Mouse (Mus musculus) myocyte (in vitro differentiated cells): ENCODE results near the gene Galnt6. TPM values are rescaled to one million over a fixed set of nuclear protein-coding genes. Genes with fewer than 3 reads are reported as not detected.

Source experiments
- H3K27me3 ChIP-seq: one replicate; pipeline ENCODE4 v1.6.1; 2011; ENCODE audit not compliant: control insufficient read depth, insufficient read depth, insufficient read length
- H3K36me3 ChIP-seq: one replicate; pipeline ENCODE4 v1.6.1; 2011; ENCODE audit not compliant: control insufficient read depth, insufficient read depth
- H3K4me2 ChIP-seq: one replicate; pipeline ENCODE4 v1.6.1; 2011; ENCODE audit warnings: low read depth, control low read depth
- H3K4me3 ChIP-seq: one replicate; pipeline ENCODE4 v1.5.1; 2011; ENCODE audit warnings: mild to moderate bottlenecking, control low read depth, moderate library complexity
- H3K79me2 ChIP-seq: one replicate; pipeline ENCODE4 v1.6.1; 2011; ENCODE audit not compliant: control insufficient read depth, insufficient read depth
- H3ac ChIP-seq: one replicate; pipeline ENCODE4 v1.6.1; 2011; ENCODE audit not compliant: control insufficient read depth, insufficient read length
- CEBPB ChIP-seq: IDR thresholded peaks from 2 replicates; pipeline ENCODE4 v1.6.1; 2011; ENCODE audit warnings: mild to moderate bottlenecking, moderate library complexity; ENCODE audit not compliant: poor library complexity, insufficient read depth, severe bottlenecking
- E2F4 ChIP-seq: IDR thresholded peaks from one replicate; pipeline ENCODE4 v1.6.1; 2011; ENCODE audit warnings: mild to moderate bottlenecking, control low read depth, moderate library complexity; ENCODE audit not compliant: insufficient read depth
- MAX ChIP-seq: IDR thresholded peaks from one replicate; pipeline ENCODE4 v1.6.1; 2011; ENCODE audit warnings: low read depth, mild to moderate bottlenecking, control low read depth
- MYOD1 ChIP-seq, 3 experiments: IDR thresholded peaks; one replicate each; pipeline ENCODE4 v1.6.1; 2011; ENCODE audit warnings: control low read depth in 2 of 3, low read depth in 2 of 3, mild to moderate bottlenecking in 2 of 3, moderate library complexity in 1 of 3; ENCODE audit not compliant: insufficient read length in 2 of 3, control insufficient read depth in 1 of 3
- MYOG ChIP-seq, 3 experiments: IDR thresholded peaks; one replicate each; pipeline ENCODE4 v1.6.1; 2011; ENCODE audit warnings: control low read depth in 2 of 3, low read depth in 2 of 3, mild to moderate bottlenecking in 2 of 3; ENCODE audit not compliant: insufficient read length in 2 of 3, control insufficient read depth in 1 of 3, insufficient read depth in 1 of 3
- POLR2A ChIP-seq: IDR thresholded peaks from one replicate; pipeline ENCODE4 v1.6.1; 2011; ENCODE audit warnings: low read depth, mild to moderate bottlenecking, control low read depth, moderate library complexity; ENCODE audit not compliant: insufficient read length
- POLR2AphosphoS2 ChIP-seq: IDR thresholded peaks from one replicate; pipeline ENCODE4 v1.6.1; 2011; ENCODE audit warnings: low read depth, control low read depth; ENCODE audit not compliant: insufficient read length
- REST ChIP-seq: IDR thresholded peaks from one replicate; pipeline ENCODE4 v1.6.1; 2011; ENCODE audit warnings: mild to moderate bottlenecking, control low read depth, moderate library complexity; ENCODE audit not compliant: insufficient read depth, insufficient read length
- SRF ChIP-seq: IDR thresholded peaks from one replicate; pipeline ENCODE4 v1.6.1; 2011; ENCODE audit warnings: low read depth; ENCODE audit not compliant: control insufficient read depth, insufficient read length
- TCF12 ChIP-seq: IDR thresholded peaks from one replicate; pipeline ENCODE4 v1.6.1; 2011; ENCODE audit warnings: mild to moderate bottlenecking, control low read depth; ENCODE audit not compliant: poor library complexity, insufficient read depth, severe bottlenecking
- TCF3 ChIP-seq: IDR thresholded peaks from one replicate; pipeline ENCODE4 v1.6.1; 2011; ENCODE audit warnings: low read depth, control low read depth; ENCODE audit not compliant: insufficient read length
- USF1 ChIP-seq: IDR thresholded peaks from one replicate; pipeline ENCODE4 v1.6.1; 2011; ENCODE audit warnings: low read depth, mild to moderate bottlenecking, control low read depth, moderate library complexity
- polyA plus RNA-seq: library from polyadenylated mRNA; unstranded; fragments of >200 nt; fragmentation: generic; extraction: Trizol; gene quantifications from one replicate; pipeline ENCODE4 v1.2.1, GENCODE M21; 2012; ENCODE audit warnings: missing spikeins

Gene Galnt6
- polyA plus RNA-seq, 1 experiment = 26.0 TPM

DNA sequence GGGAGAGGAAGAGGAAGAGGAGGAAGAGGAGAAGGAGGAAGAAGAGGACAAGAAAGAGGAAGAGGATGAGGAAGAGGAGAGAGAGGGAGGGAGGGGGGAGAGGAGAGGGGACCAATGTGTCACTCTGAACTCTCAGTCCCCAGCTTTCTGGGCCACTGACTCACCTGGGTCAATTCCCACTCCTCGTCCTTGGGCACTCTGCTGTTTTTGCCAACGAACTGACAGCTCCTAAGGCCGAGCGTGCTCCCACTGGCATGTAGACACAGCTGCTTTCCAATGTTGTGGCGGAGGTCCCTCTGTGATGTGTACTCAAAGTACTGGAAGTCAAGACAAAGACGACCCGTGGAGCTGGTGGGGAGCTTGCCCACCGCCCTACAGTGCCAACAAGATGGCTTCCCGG lies 34.8 kb downstream of the Galnt6 start:
- no peak for TF ChIP-seq CEBPB
- no peak for TF ChIP-seq MYOG (IDR thresholded peaks at IDR 0.05; ENCODE audit: control insufficient read depth in 1 of 3, insufficient read depth in 1 of 3, insufficient read length in 2 of 3, low read depth in 2 of 3)
- no peak for TF ChIP-seq TCF3
- no peak for TF ChIP-seq REST
- no peak for TF ChIP-seq MAX
- no peak for TF ChIP-seq POLR2A
- no peak for TF ChIP-seq POLR2AphosphoS2
- no peak for TF ChIP-seq USF1
- no peak for TF ChIP-seq E2F4
- no peak for TF ChIP-seq MYOD1 (IDR thresholded peaks at IDR 0.05; ENCODE audit: control insufficient read depth in 1 of 3, insufficient read length in 2 of 3, low read depth in 2 of 3)
- no peak for TF ChIP-seq TCF12
- no peak for TF ChIP-seq SRF
- no peak overlapping the region for H3K4me3 ChIP-seq
- H3K27me3 ChIP-seq = no peaks in the 10 kb centered on the region
- no peaks in the 10 kb centered on the region for H3K36me3 ChIP-seq
- no peak overlapping the region for H3ac ChIP-seq
- H3K4me2 ChIP-seq = no peak overlapping the region
- no peaks in the 10 kb centered on the region for H3K79me2 ChIP-seq

DNA sequence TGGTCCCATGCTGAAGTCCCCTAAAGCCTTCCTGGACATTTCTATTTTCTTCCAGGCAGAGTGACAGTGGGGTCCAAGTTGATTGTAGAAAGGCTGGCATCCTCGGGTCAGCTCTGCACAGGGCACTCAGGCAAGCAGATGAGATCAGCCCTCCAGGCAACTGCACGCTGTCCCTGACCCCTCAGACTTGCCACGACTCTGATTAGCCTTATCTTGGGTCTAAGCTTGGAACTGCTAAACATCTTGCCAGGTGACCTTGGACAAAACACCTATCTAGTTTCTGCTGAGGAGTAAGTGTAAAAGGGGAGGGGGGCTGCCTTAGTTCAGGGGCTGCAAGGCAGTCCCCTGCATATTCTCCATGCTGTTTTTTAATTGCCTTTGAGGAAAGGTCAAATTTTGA lies 37.2 kb downstream of the Galnt6 start:
- H3K4me3 ChIP-seq = no peak overlapping the region
- no peaks in the 10 kb centered on the region for H3K79me2 ChIP-seq
- H3K27me3 ChIP-seq = no peaks in the 10 kb centered on the region
- no peak for TF ChIP-seq E2F4
- no peak for TF ChIP-seq MYOD1 (IDR thresholded peaks at IDR 0.05; ENCODE audit: control insufficient read depth in 1 of 3, insufficient read length in 2 of 3, low read depth in 2 of 3)
- no peak overlapping the region for H3ac ChIP-seq
- no peak overlapping the region for H3K4me2 ChIP-seq
- H3K36me3 ChIP-seq = no peaks in the 10 kb centered on the region

DNA sequence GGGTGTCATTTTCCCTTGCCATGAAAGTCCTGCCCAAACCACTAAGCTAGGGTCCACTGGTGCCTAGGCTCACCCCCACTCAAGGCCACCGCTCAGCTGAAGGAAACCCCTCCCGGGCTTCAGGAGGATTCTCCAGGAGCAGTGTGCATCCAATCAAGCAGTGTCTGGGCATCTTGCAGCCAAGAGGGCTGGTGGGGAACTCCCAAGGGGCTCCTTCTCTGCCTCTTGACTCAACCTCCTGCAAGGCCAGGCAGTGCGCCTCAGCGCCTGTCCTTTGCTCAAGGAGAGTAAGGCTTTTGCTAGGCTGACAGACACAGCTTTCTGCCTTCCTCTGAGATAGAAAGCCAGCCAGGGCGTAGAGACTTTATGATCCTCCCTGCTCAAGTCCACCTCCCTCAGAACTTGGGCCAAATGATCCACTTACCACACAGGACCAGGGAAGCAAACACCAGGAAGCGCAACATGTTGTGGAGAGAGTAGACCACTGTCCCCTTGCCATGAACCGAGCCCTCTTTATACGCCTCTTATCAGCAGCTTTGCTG lies 41.7 kb downstream of the Galnt6 start, which contains the start of gene Cela1:
TSS of gene Cela1 (minus strand) at position 492 of the 542 bp plus-strand sequence.
- Histone ChIP-seq H3K4me2 (peak within 1 kb of the TSS; percentile 94), H3K36me3 (no peaks in the 10 kb centered on the region), H3ac (no peak within 1 kb of the TSS), H3K4me3 (peak within 1 kb of the TSS; percentile 24), H3K27me3 (no peaks in the 10 kb centered on the region), H3K79me2 (no peaks in the 10 kb centered on the region)
- TF ChIP-seq MYOD1 (IDR thresholded peaks at IDR 0.05; ENCODE audit: control insufficient read depth in 1 of 3, insufficient read length in 2 of 3, low read depth in 2 of 3) (no peak), CEBPB (peak; percentile 41; the same call in 1 of the 2 replicates)

DNA sequence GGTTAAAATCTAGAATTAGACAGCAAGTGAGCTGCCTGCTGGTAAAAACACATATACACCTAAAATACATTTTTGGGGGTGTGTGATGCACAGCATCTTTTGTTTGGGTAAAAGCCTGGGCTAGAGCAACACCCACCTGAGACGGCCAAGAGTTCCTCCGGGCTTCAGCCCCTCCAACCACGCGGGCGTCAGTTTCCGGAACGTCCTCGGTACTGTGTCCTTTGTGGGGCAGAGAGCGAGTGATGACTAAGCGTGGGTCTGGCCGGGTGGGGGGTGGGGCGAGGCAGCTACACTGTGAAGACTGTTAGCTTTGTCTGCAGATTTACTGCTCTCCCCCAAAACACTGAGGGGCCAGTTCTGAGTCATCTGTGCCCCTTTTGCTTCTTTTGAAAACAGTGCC lies 42.2 kb downstream of the Galnt6 start:
- TF ChIP-seq MYOG (IDR thresholded peaks at IDR 0.05; ENCODE audit: control insufficient read depth in 1 of 3, insufficient read depth in 1 of 3, insufficient read length in 2 of 3, low read depth in 2 of 3) = peak in 1 of 3 experiments; percentile 7
- peak; percentile 54 for TF ChIP-seq POLR2A
- peak; percentile 13 for TF ChIP-seq USF1
- no peak for TF ChIP-seq CEBPB
- H3K4me2 ChIP-seq = peak overlapping the region; percentile 94

DNA sequence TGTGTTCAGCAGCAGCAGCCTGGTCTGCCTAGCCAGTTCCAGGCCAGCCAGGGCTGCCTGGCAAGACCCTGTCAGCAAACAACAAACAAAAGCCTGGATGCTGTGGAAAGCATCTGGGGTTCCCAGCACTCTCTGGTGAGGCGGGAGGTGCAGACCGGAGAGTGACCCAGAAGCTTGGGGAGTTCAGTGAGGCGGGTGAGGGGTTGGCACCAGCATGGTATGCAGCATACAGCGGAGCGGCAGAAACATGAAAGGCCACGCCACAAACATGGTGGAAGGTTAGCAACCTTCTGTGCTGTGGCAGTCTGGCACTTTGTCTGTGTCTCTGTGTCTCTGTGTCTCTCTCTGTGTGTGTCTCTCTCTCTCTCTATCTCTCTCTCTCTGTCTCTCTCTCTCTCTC lies 42.7 kb downstream of the Galnt6 start:
- Histone ChIP-seq H3ac (no peak overlapping the region), H3K79me2 (no peaks in the 10 kb centered on the region), H3K4me3 (peak overlapping the region; percentile 24), H3K27me3 (no peaks in the 10 kb centered on the region), H3K36me3 (no peaks in the 10 kb centered on the region), H3K4me2 (peak overlapping the region; percentile 94)
- TF ChIP-seq MAX (no peak), TCF3 (no peak), MYOG (IDR thresholded peaks at IDR 0.05; ENCODE audit: control insufficient read depth in 1 of 3, insufficient read depth in 1 of 3, insufficient read length in 2 of 3, low read depth in 2 of 3) (no peak), POLR2AphosphoS2 (no peak), TCF12 (no peak), MYOD1 (IDR thresholded peaks at IDR 0.05; ENCODE audit: control insufficient read depth in 1 of 3, insufficient read length in 2 of 3, low read depth in 2 of 3) (no peak), REST (no peak), E2F4 (no peak), USF1 (no peak)

More for the DNA sequence above, 42.2 kb downstream of the Galnt6 start:
- H3K79me2 ChIP-seq = no peaks in the 10 kb centered on the region
- H3K4me3 ChIP-seq = peak overlapping the region; percentile 24
- no peak overlapping the region for H3ac ChIP-seq
- no peaks in the 10 kb centered on the region for H3K36me3 ChIP-seq
- no peaks in the 10 kb centered on the region for H3K27me3 ChIP-seq

DNA sequence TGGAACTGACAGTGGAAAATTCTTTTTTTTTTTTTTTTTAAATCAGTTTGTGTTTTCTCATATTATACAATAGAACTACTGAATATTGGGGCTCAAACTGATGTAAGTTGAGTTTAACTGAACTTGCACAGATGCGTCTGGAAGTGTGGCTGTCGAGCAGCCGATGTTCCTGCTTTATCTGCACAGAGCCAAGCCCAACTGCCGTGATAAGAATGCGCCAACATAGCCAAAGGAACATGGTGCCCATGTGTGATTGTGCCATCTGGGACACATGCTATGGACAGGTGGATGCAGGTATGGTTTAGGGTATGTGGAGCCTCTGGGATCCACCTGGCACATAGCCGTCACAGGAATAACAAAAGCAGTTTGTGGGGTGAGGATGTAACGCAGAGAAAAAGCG lies 43.3 kb downstream of the Galnt6 start:
- peak overlapping the region; percentile 24 for H3K4me3 ChIP-seq
- peak overlapping the region; percentile 94 for H3K4me2 ChIP-seq
- H3K36me3 ChIP-seq = no peaks in the 10 kb centered on the region
- no peaks in the 10 kb centered on the region for H3K27me3 ChIP-seq
- no peak for TF ChIP-seq REST
- no peak for TF ChIP-seq MAX
- TF ChIP-seq TCF3 = no peak
- TF ChIP-seq TCF12 = no peak
- TF ChIP-seq MYOG (IDR thresholded peaks at IDR 0.05; ENCODE audit: control insufficient read depth in 1 of 3, insufficient read depth in 1 of 3, insufficient read length in 2 of 3, low read depth in 2 of 3) = no peak
- TF ChIP-seq E2F4 = no peak
- no peak for TF ChIP-seq POLR2AphosphoS2
- TF ChIP-seq POLR2A = no peak
- no peak for TF ChIP-seq USF1
- TF ChIP-seq MYOD1 (IDR thresholded peaks at IDR 0.05; ENCODE audit: control insufficient read depth in 1 of 3, insufficient read length in 2 of 3, low read depth in 2 of 3) = no peak
- TF ChIP-seq SRF = no peak
- no peak for TF ChIP-seq CEBPB
- no peak overlapping the region for H3ac ChIP-seq
- H3K79me2 ChIP-seq = no peaks in the 10 kb centered on the region
